Mouse (Mus musculus): Measurements from ENCODE around the gene Ap3s2.

- TF ChIP-seq CHD2 (IDR thresholded peaks at IDR 0.05; ENCODE audit: low read length) (no peak), CTCF (IDR thresholded peaks at IDR 0.05 in 2 of 3, conservative IDR thresholded peaks at IDR 0.05 in 1 of 3; ENCODE audit: control insufficient read depth in 1 of 3, insufficient read depth in 1 of 3, low read depth in 2 of 3, low read length in 3 of 3, poor library complexity in 1 of 3, severe bottlenecking in 1 of 3) (no peak), E2F4 (IDR thresholded peaks at IDR 0.05; ENCODE audit: borderline replicate concordance, low read depth, low read length) (no peak), SMC3 (IDR thresholded peaks at IDR 0.05; ENCODE audit: low read depth, low read length) (no peak)
These were observed 25.2 kb downstream of the Ap3s2 start for GRCm38 (mm10) chr7:79895225-79895624.

All from MEL (cell line).